Mouse (Mus musculus) hindbrain, postnatal 0 days (tissue): Measurements from ENCODE around the gene Ptprb. TPM values are rescaled to one million over a fixed set of nuclear protein-coding genes. Genes with fewer than 3 reads are reported as not detected.

ENCODE experiments used
- ATAC-seq: fragments of 200-750 bp; cut with Nextera tagmentation; 2 replicates; pipeline ENCODE4 v1.8.0; 2017; ENCODE audit warnings: mild to moderate bottlenecking, moderate TSS enrichment, moderate library complexity
- DNase-seq: peaks from one replicate; pipeline ENCODE4 v3.0.0-alpha.2; 2015; ENCODE audit warnings: low spot score
- H3K27ac ChIP-seq: fragments of 300-500 bp; sonication (generic); 2 replicates; pipeline ENCODE4 v1.5.1; 2014; ENCODE audit warnings: mild to moderate bottlenecking
- H3K27me3 ChIP-seq: fragments of 300-500 bp; sonication (generic); 2 replicates; pipeline ENCODE4 v1.6.1; 2014; ENCODE audit warnings: low read length, mixed read lengths; ENCODE audit not compliant: insufficient read depth
- H3K36me3 ChIP-seq: fragments of 300-500 bp; sonication (generic); 2 replicates; pipeline ENCODE4 v1.6.1; 2014; ENCODE audit warnings: low read length, mixed read lengths; ENCODE audit not compliant: insufficient read depth
- H3K4me1 ChIP-seq: fragments of 300-500 bp; sonication (generic); 2 replicates; pipeline ENCODE4 v1.6.1; 2014; ENCODE audit warnings: antibody characterized with exemption, low read length, mixed read lengths; ENCODE audit not compliant: insufficient read depth
- H3K4me2 ChIP-seq: fragments of 300-500 bp; sonication (generic); 2 replicates; pipeline ENCODE4 v1.6.1; 2014; ENCODE audit warnings: low read depth, mild to moderate bottlenecking, low read length, moderate library complexity, mixed read lengths
- H3K4me3 ChIP-seq: fragments of 300-500 bp; sonication (generic); 2 replicates; pipeline ENCODE4 v1.5.1; 2014; ENCODE audit warnings: low read length
- H3K9ac ChIP-seq: fragments of 300-500 bp; sonication (generic); replicated peaks from 2 replicates; pipeline ENCODE4 v1.6.1; 2014; ENCODE audit warnings: mild to moderate bottlenecking, low read length, moderate library complexity, mixed read lengths
- H3K9me3 ChIP-seq: fragments of 300-500 bp; sonication (generic); 2 replicates; pipeline ENCODE4 v1.6.1; 2016; ENCODE audit warnings: low read length, mixed read lengths
- CTCF ChIP-seq: IDR thresholded peaks from 2 replicates; pipeline ENCODE4 v1.5.1; 2016; ENCODE audit warnings: antibody characterized with exemption, control low read depth, low read depth
- WGBS: fragments of 180-500 bp; shearing (Covaris S2); extraction: QIAGEN DNeasy Blood & Tissue Kit; methylation state at CpG from one replicate; pipeline ENCODE4 v1.1.7; 2014; 5-methylcytosine and 5-hydroxymethylcytosine counted together
- polyA plus RNA-seq: library from polyadenylated mRNA; unstranded; fragments of >200 nt; fragmentation: Nextera tagmentation; extraction: Ambion mirVana; gene quantifications from 2 replicates; pipeline ENCODE4 v1.2.1, GENCODE M21; 2015
- total RNA-seq: library from RNA; depleted of rRNA; stranded (reverse); fragments of >200 nt; gene quantifications from 2 replicates; pipeline ENCODE4 v1.2.3, GENCODE M21; 2014

Ptprb gene
- total and polyA plus RNA-seq, 2 experiments from 2014 or later: 3.5 to 8.8 TPM

DNA sequence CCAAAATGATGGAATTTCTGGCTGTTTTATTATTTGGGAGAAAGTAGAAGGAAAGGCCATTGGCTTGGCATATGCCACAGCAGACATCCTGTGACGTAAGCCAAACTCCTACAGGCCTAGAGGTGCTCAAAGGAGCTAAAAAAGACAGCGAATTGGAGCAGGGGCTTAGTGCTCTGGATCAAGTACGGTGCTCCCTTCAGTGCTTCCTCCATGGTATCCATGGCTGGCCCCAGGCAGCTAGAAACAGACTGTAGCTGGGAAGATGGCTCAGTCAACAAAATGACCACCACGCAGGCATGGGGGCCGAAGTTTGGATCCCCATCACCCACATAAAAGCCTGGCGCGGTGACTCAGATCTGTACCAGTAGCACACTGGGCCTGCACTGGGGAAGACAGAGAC is 58.8 kb downstream of the Ptprb start:
- Histone ChIP-seq H3K4me2 (no peak overlapping the region), H3K27me3 (no peaks in the 10 kb centered on the region), H3K9me3 (no peaks in the 10 kb centered on the region), H3K36me3 (no peaks in the 10 kb centered on the region), H3K4me1 (0 out of 2 replicates have a peak, but pooled peaks cover 6% of the 10 kb centered on the region), H3K9ac (no peak overlapping the region), H3K4me3 (no peak overlapping the region), H3K27ac (no peak overlapping the region)
- ATAC-seq (no peak), DNase-seq (no peak)
- no peak for TF ChIP-seq CTCF
- WGBS: 92% methylated on average over 7 of the region's 7 CpGs

DNA sequence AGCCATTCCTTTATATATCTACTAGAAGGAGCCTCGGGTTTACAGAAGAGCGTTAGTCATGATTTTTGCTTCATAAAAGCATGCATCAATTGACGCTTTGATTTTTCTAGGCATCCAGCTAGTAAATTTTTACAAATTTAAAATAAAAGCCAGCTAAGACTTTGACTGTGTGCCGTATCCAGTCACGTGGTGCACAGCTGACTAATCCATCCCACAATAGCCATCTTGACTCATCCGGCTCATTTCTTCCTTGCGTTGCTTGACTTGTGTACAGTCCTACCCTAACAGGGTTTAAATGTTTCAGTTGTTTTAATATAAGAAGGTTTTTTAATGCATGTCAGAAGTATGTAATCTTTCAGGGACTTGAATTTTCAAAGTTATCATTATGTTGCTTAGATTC is 60.0 kb downstream of the Ptprb start:
- TF ChIP-seq CTCF: no peak
- Histone ChIP-seq H3K4me3 (no peak overlapping the region), H3K4me1 (0 out of 2 replicates have a peak, but pooled peaks cover 6% of the 10 kb centered on the region), H3K36me3 (no peaks in the 10 kb centered on the region), H3K27me3 (no peaks in the 10 kb centered on the region), H3K9me3 (no peaks in the 10 kb centered on the region), H3K27ac (no peak overlapping the region), H3K9ac (no peak overlapping the region), H3K4me2 (no peak overlapping the region)
- DNase-seq (no peak), ATAC-seq (no peak)
- 92% methylated on average over 7 of the region's 7 CpGs for WGBS

DNA sequence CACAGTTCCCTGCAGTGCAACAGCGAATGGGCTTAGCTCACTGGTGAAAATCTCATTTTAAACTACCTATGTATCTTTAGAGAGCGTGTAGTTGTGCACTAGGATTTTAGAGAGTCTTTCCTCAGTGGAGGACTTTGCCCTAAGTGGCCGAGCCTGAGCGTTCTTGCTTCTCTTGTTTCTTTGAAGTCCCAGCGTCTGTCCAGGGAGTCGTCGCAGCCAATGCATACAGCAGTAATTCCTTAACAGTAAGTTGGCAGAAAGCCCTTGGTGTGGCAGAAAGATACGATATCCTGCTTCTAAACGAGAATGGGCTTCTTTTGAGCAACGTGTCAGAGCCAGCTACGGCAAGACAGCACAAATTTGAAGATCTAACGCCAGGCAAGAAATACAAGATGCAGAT is 65.9 kb downstream of the Ptprb start:
- 78% methylated on average over 12 of the region's 12 CpGs for WGBS
- no peaks in the 10 kb centered on the region for H3K9me3 ChIP-seq
- H3K27ac ChIP-seq: no peak overlapping the region
- H3K4me1 ChIP-seq: no peaks in the 10 kb centered on the region
- no peak for ATAC-seq
- H3K4me3 ChIP-seq: no peak overlapping the region
- no peaks in the 10 kb centered on the region for H3K36me3 ChIP-seq
- no peak overlapping the region for H3K9ac ChIP-seq
- no peak for TF ChIP-seq CTCF
- DNase-seq: no peak
- no peaks in the 10 kb centered on the region for H3K27me3 ChIP-seq
- no peak overlapping the region for H3K4me2 ChIP-seq

DNA sequence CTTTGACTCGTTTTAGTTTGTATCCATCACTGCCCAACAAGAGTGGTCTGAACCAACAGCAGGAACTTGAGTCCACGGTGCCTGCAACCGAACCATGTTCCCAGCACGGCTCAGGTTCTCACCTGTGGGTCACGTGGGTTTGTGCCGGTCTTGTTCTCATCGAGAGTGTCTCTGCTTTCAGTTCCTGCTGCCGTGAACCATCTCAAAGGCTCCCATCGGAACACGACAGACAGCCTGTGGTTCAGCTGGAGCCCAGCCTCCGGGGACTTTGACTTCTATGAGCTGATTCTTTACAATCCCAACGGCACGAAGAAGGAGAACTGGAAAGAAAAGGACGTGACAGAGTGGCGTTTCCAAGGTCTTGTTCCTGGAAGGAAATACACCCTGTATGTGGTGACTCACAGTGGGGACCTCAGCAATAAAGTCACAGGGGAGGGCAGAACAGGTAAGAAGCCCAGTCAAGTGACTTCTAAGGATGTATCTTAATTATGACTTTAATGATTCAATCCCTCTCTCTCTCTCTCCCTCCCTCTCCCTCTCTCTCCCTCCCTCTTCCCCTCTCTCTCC is 71.4 kb downstream of the Ptprb start:
- no peaks in the 10 kb centered on the region for H3K36me3 ChIP-seq
- no peak overlapping the region for H3K4me2 ChIP-seq
- TF ChIP-seq CTCF: no peak
- WGBS: 83% methylated on average over 15 of the region's 15 CpGs
- no peaks in the 10 kb centered on the region for H3K9me3 ChIP-seq
- ATAC-seq: no peak
- no peak overlapping the region for H3K27ac ChIP-seq
- no peak for DNase-seq
- H3K4me3 ChIP-seq: no peak overlapping the region
- no peaks in the 10 kb centered on the region for H3K4me1 ChIP-seq
- H3K27me3 ChIP-seq: no peaks in the 10 kb centered on the region
- no peak overlapping the region for H3K9ac ChIP-seq

DNA sequence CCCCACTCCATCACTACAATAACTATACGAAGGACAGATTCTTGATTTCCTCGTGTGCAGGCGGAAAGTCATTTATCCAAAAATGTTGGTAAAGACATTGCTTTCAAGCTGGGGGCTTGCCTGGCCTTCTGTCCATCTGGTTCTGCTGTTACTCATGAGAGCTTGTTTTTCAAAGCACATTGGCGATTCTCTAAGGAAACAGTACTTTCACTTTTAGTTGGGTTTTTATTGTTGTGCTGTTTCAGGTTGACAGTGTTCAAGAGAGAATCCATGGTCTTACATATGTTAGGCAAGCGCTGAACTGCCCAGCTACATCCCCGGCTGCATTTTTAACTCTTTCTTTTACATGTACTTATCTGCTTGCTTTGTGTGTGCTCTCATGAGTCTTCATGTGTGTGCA is 73.7 kb downstream of the Ptprb start:
- ATAC-seq: no peak
- no peak overlapping the region for H3K4me2 ChIP-seq
- H3K27ac ChIP-seq: no peak overlapping the region
- WGBS: 90% methylated on average over 6 of the region's 6 CpGs
- no peak for TF ChIP-seq CTCF
- H3K36me3 ChIP-seq: no peaks in the 10 kb centered on the region
- no peaks in the 10 kb centered on the region for H3K27me3 ChIP-seq
- no peak overlapping the region for H3K4me3 ChIP-seq
- H3K4me1 ChIP-seq: no peaks in the 10 kb centered on the region
- no peak for DNase-seq
- no peaks in the 10 kb centered on the region for H3K9me3 ChIP-seq
- no peak overlapping the region for H3K9ac ChIP-seq

DNA sequence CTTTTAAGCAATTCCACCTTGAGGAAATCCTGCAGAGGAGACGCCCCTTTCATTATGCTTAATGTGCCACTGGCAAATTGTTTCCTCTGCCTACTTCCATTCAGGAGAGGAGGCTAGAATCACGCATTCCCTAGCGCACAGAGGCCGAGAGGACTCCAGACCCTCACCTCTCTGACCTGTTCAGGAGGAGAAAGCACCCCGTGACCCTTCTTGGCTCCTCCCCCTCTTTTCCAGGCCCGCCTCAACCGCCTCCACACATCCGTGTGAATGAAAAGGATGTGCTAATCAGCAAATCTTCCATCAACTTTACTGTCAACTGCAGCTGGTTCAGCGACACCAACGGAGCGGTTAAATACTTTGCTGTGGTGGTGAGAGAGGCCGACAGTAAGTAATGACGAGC is 75.2 kb downstream of the Ptprb start:
- no peak for ATAC-seq
- no peaks in the 10 kb centered on the region for H3K4me1 ChIP-seq
- DNase-seq: no peak
- no peaks in the 10 kb centered on the region for H3K9me3 ChIP-seq
- H3K27me3 ChIP-seq: no peaks in the 10 kb centered on the region
- TF ChIP-seq CTCF: no peak
- 33% methylated on average over 13 of the region's 13 CpGs for WGBS
- H3K36me3 ChIP-seq: no peaks in the 10 kb centered on the region
- H3K4me2 ChIP-seq: no peak overlapping the region
- H3K27ac ChIP-seq: no peak overlapping the region
- H3K4me3 ChIP-seq: no peak overlapping the region
- H3K9ac ChIP-seq: no peak overlapping the region

DNA sequence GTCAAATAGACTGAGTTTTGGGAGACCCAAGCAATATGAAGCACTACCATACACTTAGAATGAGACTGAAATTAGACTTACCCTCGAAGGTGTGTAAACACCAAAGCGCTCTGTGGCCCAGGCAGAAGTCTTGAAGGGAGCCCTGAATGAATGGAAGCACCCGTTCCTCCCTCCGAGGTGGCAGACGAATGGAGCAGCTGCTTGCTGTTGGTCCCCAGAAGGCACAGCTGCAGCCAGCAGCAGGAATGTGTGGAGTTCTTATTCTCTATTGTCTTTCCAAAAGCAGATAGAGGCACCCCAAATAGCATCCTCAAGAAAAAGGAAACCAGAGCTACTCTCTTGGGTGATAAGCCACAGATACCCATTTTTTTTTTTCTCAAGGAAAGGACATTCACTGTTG is 79.0 kb downstream of the Ptprb start:
- 49% methylated on average over 5 of the region's 5 CpGs for WGBS
- ATAC-seq (no peak), DNase-seq (no peak)
- Histone ChIP-seq H3K9ac (no peak overlapping the region), H3K27ac (no peak overlapping the region), H3K9me3 (no peaks in the 10 kb centered on the region), H3K4me3 (no peak overlapping the region), H3K27me3 (no peaks in the 10 kb centered on the region), H3K36me3 (no peaks in the 10 kb centered on the region), H3K4me1 (no peaks in the 10 kb centered on the region), H3K4me2 (no peak overlapping the region)
- no peak for TF ChIP-seq CTCF
